Mouse (Mus musculus): ENCODE results near the gene Cd3g. TPM values are rescaled to one million over a fixed set of nuclear protein-coding genes. Genes with fewer than 3 reads are reported as not detected.

Cd3g gene
- total and polyA plus RNA-seq, 3 experiments: 0.10 to 0.22 TPM; not detected in 1

GRCm38 (mm10) chr9:45000249-45000648, 20.0 kb upstream of the Cd3g start:
- ATAC-seq (ENCODE audit: extremely low read depth, insufficient number of reproducible peaks, low FRiP score, poor library complexity, severe bottlenecking): no peak
- H3K4me3 ChIP-seq (ENCODE audit: low read depth, low read length): no peak overlapping the region

GRCm38 (mm10) chr9:44999776-45000175, 19.5 kb upstream of the Cd3g start:
- Histone ChIP-seq H3K9me3 (replicated peaks) (no peaks in the 10 kb centered on the region), H3K27me3 (ENCODE audit: insufficient read depth, low read length) (peaks cover 18% of the 10 kb centered on the region), H3K36me3 (replicated peaks) (no peaks in the 10 kb centered on the region), H3K4me1 (ENCODE audit: insufficient read depth, low read depth, low read length) (no peaks in the 10 kb centered on the region), H3K4me3 (ENCODE audit: low read depth, low read length) (no peak overlapping the region)
- ATAC-seq (ENCODE audit: extremely low read depth, insufficient number of reproducible peaks, low FRiP score, poor library complexity, severe bottlenecking) (no peak), DNase-seq (ENCODE audit: low spot score) (no peak)
- TF ChIP-seq GATA2 (IDR thresholded peaks at IDR 0.05; ENCODE audit: borderline replicate concordance, low read depth, low read length) (no peak), POLR2AphosphoS5 (IDR thresholded peaks at IDR 0.05; ENCODE audit: insufficient replicate concordance, low read depth, low read length) (no peak), GATA1 (IDR thresholded peaks at IDR 0.05; ENCODE audit: borderline replicate concordance, low read length) (no peak), TAL1 (conservative IDR thresholded peaks at IDR 0.05; ENCODE audit: low read depth, low read length) (no peak), CTCF (IDR thresholded peaks at IDR 0.05; ENCODE audit: low read depth, low read length) (no peak)

More at GRCm38 (mm10) chr9:45000249-45000648, 20.0 kb upstream of the Cd3g start:
- Histone ChIP-seq H3K9me3 (replicated peaks) (no peaks in the 10 kb centered on the region), H3K27me3 (ENCODE audit: insufficient read depth, low read length) (peaks cover 16% of the 10 kb centered on the region), H3K4me1 (ENCODE audit: insufficient read depth, low read depth, low read length) (no peaks in the 10 kb centered on the region), H3K36me3 (replicated peaks) (no peaks in the 10 kb centered on the region)
- DNase-seq (ENCODE audit: low spot score): no peak
- TF ChIP-seq TAL1 (conservative IDR thresholded peaks at IDR 0.05; ENCODE audit: low read depth, low read length) (no peak), CTCF (IDR thresholded peaks at IDR 0.05; ENCODE audit: low read depth, low read length) (no peak), POLR2AphosphoS5 (IDR thresholded peaks at IDR 0.05; ENCODE audit: insufficient replicate concordance, low read depth, low read length) (no peak), GATA1 (IDR thresholded peaks at IDR 0.05; ENCODE audit: borderline replicate concordance, low read length) (no peak), GATA2 (IDR thresholded peaks at IDR 0.05; ENCODE audit: borderline replicate concordance, low read depth, low read length) (no peak)

GRCm38 (mm10) chr9:44999171-44999570, 18.9 kb upstream of the Cd3g start:
- Histone ChIP-seq H3K4me1 (ENCODE audit: insufficient read depth, low read depth, low read length) (no peaks in the 10 kb centered on the region), H3K36me3 (replicated peaks) (no peaks in the 10 kb centered on the region), H3K4me3 (ENCODE audit: low read depth, low read length) (no peak overlapping the region), H3K9me3 (replicated peaks) (no peaks in the 10 kb centered on the region), H3K27me3 (ENCODE audit: insufficient read depth, low read length) (peaks cover 18% of the 10 kb centered on the region)
- DNase-seq (ENCODE audit: low spot score) (no peak), ATAC-seq (ENCODE audit: extremely low read depth, insufficient number of reproducible peaks, low FRiP score, poor library complexity, severe bottlenecking) (no peak)
- no peak for TF ChIP-seq TAL1 (conservative IDR thresholded peaks at IDR 0.05; ENCODE audit: low read depth, low read length)
- TF ChIP-seq POLR2AphosphoS5 (IDR thresholded peaks at IDR 0.05; ENCODE audit: insufficient replicate concordance, low read depth, low read length): no peak
- no peak for TF ChIP-seq GATA2 (IDR thresholded peaks at IDR 0.05; ENCODE audit: borderline replicate concordance, low read depth, low read length)
- no peak for TF ChIP-seq GATA1 (IDR thresholded peaks at IDR 0.05; ENCODE audit: borderline replicate concordance, low read length)
- TF ChIP-seq CTCF (IDR thresholded peaks at IDR 0.05; ENCODE audit: low read depth, low read length): no peak

- DNase-seq (ENCODE audit: low spot score) (no peak), ATAC-seq (ENCODE audit: extremely low read depth, insufficient number of reproducible peaks, low FRiP score, poor library complexity, severe bottlenecking) (no peak)
- TF ChIP-seq GATA2 (IDR thresholded peaks at IDR 0.05; ENCODE audit: borderline replicate concordance, low read depth, low read length) (no peak), TAL1 (conservative IDR thresholded peaks at IDR 0.05; ENCODE audit: low read depth, low read length) (no peak), CTCF (IDR thresholded peaks at IDR 0.05; ENCODE audit: low read depth, low read length) (no peak), POLR2AphosphoS5 (IDR thresholded peaks at IDR 0.05; ENCODE audit: insufficient replicate concordance, low read depth, low read length) (no peak), GATA1 (IDR thresholded peaks at IDR 0.05; ENCODE audit: borderline replicate concordance, low read length) (no peak)
- no peaks in the 10 kb centered on the region for H3K9me3 ChIP-seq (replicated peaks)
- H3K27me3 ChIP-seq (ENCODE audit: insufficient read depth, low read length): peaks cover 14% of the 10 kb centered on the region; the same call in 1 of the 2 replicates
- no peak overlapping the region for H3K4me3 ChIP-seq (ENCODE audit: low read depth, low read length)
- H3K36me3 ChIP-seq (replicated peaks): no peaks in the 10 kb centered on the region
- H3K4me1 ChIP-seq (ENCODE audit: insufficient read depth, low read depth, low read length): no peaks in the 10 kb centered on the region
Observed at GRCm38 (mm10) chr9:44998138-44998537, 17.9 kb upstream of the Cd3g start.

GRCm38 (mm10) chr9:44996590-44996989, 16.4 kb upstream of the Cd3g start:
- ATAC-seq (ENCODE audit: extremely low read depth, insufficient number of reproducible peaks, low FRiP score, poor library complexity, severe bottlenecking) (no peak), DNase-seq (ENCODE audit: low spot score) (no peak)
- TF ChIP-seq GATA1 (IDR thresholded peaks at IDR 0.05; ENCODE audit: borderline replicate concordance, low read length) (no peak), POLR2AphosphoS5 (IDR thresholded peaks at IDR 0.05; ENCODE audit: insufficient replicate concordance, low read depth, low read length) (no peak), TAL1 (conservative IDR thresholded peaks at IDR 0.05; ENCODE audit: low read depth, low read length) (no peak), CTCF (IDR thresholded peaks at IDR 0.05; ENCODE audit: low read depth, low read length) (no peak)
- Histone ChIP-seq H3K4me3 (ENCODE audit: low read depth, low read length) (no peak overlapping the region), H3K27me3 (ENCODE audit: insufficient read depth, low read length) (peaks cover 14% of the 10 kb centered on the region; the same call in 1 of the 2 replicates), H3K4me1 (ENCODE audit: insufficient read depth, low read depth, low read length) (no peaks in the 10 kb centered on the region), H3K36me3 (replicated peaks) (no peaks in the 10 kb centered on the region), H3K9me3 (replicated peaks) (no peaks in the 10 kb centered on the region)

GRCm38 (mm10) chr9:44994962-44995361, 14.7 kb upstream of the Cd3g start:
- Histone ChIP-seq H3K27me3 (ENCODE audit: insufficient read depth, low read length) (peaks cover 14% of the 10 kb centered on the region; the same call in 1 of the 2 replicates), H3K36me3 (replicated peaks) (no peaks in the 10 kb centered on the region), H3K9me3 (replicated peaks) (no peaks in the 10 kb centered on the region), H3K4me1 (ENCODE audit: insufficient read depth, low read depth, low read length) (no peaks in the 10 kb centered on the region), H3K4me3 (ENCODE audit: low read depth, low read length) (no peak overlapping the region)
- ATAC-seq (ENCODE audit: extremely low read depth, insufficient number of reproducible peaks, low FRiP score, poor library complexity, severe bottlenecking): no peak
- TF ChIP-seq GATA2 (IDR thresholded peaks at IDR 0.05; ENCODE audit: borderline replicate concordance, low read depth, low read length) (no peak), GATA1 (IDR thresholded peaks at IDR 0.05; ENCODE audit: borderline replicate concordance, low read length) (no peak), POLR2AphosphoS5 (IDR thresholded peaks at IDR 0.05; ENCODE audit: insufficient replicate concordance, low read depth, low read length) (no peak), TAL1 (conservative IDR thresholded peaks at IDR 0.05; ENCODE audit: low read depth, low read length) (no peak), CTCF (IDR thresholded peaks at IDR 0.05; ENCODE audit: low read depth, low read length) (no peak)
- DNase-seq (ENCODE audit: low spot score): no peak
